Mouse (Mus musculus): ENCODE results near the gene Tanc2. TPM values are rescaled to one million over a fixed set of nuclear protein-coding genes. Genes with fewer than 3 reads are reported as not detected.

The Tanc2 gene
- polyA plus RNA-seq (2015; fragmentation: Nextera tagmentation; extraction: Ambion mirVana) = 14.5 and 15.4 TPM in 2 replicates

- under 1% methylated on average over 84 of the region's 87 CpGs for WGBS
- peak within 1 kb of the TSS; percentile 82 for H3K4me3 ChIP-seq
- no peaks in the 10 kb centered on the region for H3K36me3 ChIP-seq
- peak within 1 kb of the TSS; percentile 82 for H3K4me2 ChIP-seq
- peak; percentile 88 for ATAC-seq (ENCODE audit: extremely low read depth, insufficient number of reproducible peaks, low FRiP score, low TSS enrichment)
- H3K4me1 ChIP-seq = peaks cover 20% of the 10 kb centered on the region
- H3K27ac ChIP-seq (replicated peaks) = peak within 1 kb of the TSS; percentile 97
- peak within 1 kb of the TSS; percentile 99 for H3K9ac ChIP-seq
- no peaks in the 10 kb centered on the region for H3K27me3 ChIP-seq (replicated peaks)
- H3K9me3 ChIP-seq = peaks cover 3% of the 10 kb centered on the region; the same call in 1 of the 2 replicates
Observed at GRCm38 (mm10) chr11:105589877-105590641, at the start of gene Tanc2. Gene Tanc2 (plus strand): TSS chr11:105589986.

- no peak for ATAC-seq (ENCODE audit: extremely low read depth, insufficient number of reproducible peaks, low FRiP score, low TSS enrichment)
- Histone ChIP-seq H3K4me1 (peaks cover 19% of the 10 kb centered on the region), H3K27me3 (replicated peaks) (no peaks in the 10 kb centered on the region), H3K27ac (replicated peaks) (no peak overlapping the region), H3K36me3 (no peaks in the 10 kb centered on the region), H3K9ac (no peak overlapping the region), H3K4me3 (no peak overlapping the region), H3K9me3 (no peaks in the 10 kb centered on the region), H3K4me2 (no peak overlapping the region)
- 78% methylated on average over 8 of the region's 8 CpGs for WGBS
Observed at GRCm38 (mm10) chr11:105540781-105541180, 49.0 kb upstream of the Tanc2 start.

GRCm38 (mm10) chr11:105541366-105541765 is 48.4 kb upstream of the Tanc2 start:
- 61% methylated on average over 4 of the region's 4 CpGs for WGBS

DNA sequence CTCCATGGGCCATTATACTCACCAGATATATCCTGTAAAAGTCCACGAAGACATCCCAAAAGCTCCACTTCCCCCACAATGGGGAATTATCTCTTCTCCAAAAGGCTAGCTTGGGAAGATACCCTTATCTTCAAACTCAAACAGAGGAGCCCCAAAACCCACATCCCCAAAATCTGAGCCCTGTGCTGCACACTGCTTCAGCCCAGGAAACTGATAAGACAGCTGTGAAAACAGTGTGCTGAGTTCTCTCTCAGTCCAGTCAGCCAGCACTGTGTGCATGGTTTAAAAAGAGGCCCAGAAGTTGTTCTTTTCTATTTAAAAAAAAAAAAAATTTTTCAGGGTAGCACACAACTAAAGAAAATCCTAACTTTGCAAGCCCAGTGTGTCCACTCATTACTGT is 47.7 kb upstream of the Tanc2 start:
- H3K4me1 ChIP-seq = peaks cover 27% of the 10 kb centered on the region
- H3K36me3 ChIP-seq = no peaks in the 10 kb centered on the region
- no peaks in the 10 kb centered on the region for H3K27me3 ChIP-seq (replicated peaks)
- H3K27ac ChIP-seq (replicated peaks) = no peak overlapping the region
- ATAC-seq (ENCODE audit: extremely low read depth, insufficient number of reproducible peaks, low FRiP score, low TSS enrichment) = no peak
- H3K9me3 ChIP-seq = no peaks in the 10 kb centered on the region
- no peak overlapping the region for H3K4me3 ChIP-seq
- 19% methylated on average over 1 of the region's 1 CpGs for WGBS
- no peak overlapping the region for H3K9ac ChIP-seq
- no peak overlapping the region for H3K4me2 ChIP-seq

More at GRCm38 (mm10) chr11:105541366-105541765, 48.4 kb upstream of the Tanc2 start:
- Histone ChIP-seq H3K27ac (replicated peaks) (no peak overlapping the region; the same call in 1 of the 2 replicates), H3K27me3 (replicated peaks) (no peaks in the 10 kb centered on the region), H3K9me3 (no peaks in the 10 kb centered on the region), H3K36me3 (no peaks in the 10 kb centered on the region), H3K9ac (no peak overlapping the region), H3K4me1 (peaks cover 24% of the 10 kb centered on the region), H3K4me2 (no peak overlapping the region), H3K4me3 (no peak overlapping the region)
- ATAC-seq (ENCODE audit: extremely low read depth, insufficient number of reproducible peaks, low FRiP score, low TSS enrichment) = no peak

DNA sequence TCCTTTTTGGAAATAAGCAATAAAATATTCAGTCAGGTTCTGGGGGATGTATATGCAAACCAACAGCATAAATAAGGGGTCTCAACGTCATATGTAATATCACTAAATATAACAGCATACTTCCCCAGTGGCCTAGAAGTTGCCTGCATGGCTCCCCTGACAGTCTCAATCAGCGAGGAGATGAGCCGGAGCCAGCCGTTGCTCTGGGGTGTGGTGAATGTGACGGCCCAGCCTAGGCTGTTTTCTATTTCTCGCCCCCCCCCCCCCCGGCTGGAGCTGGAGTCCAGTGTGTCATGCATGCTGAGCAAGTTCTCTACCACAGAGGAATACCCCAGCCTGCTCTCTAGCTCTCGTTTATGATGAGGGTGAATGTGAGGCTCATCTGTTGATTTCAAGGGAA is 44.0 kb upstream of the Tanc2 start:
- Histone ChIP-seq H3K36me3 (no peaks in the 10 kb centered on the region), H3K9me3 (no peaks in the 10 kb centered on the region), H3K4me2 (peak overlapping the region; percentile 24; the same call in 1 of the 2 replicates), H3K9ac (no peak overlapping the region), H3K4me1 (peaks cover 52% of the 10 kb centered on the region), H3K27me3 (replicated peaks) (no peaks in the 10 kb centered on the region), H3K4me3 (no peak overlapping the region), H3K27ac (replicated peaks) (peak overlapping the region; percentile 44; the same call in 1 of the 2 replicates)
- WGBS = 18% methylated on average over 8 of the region's 8 CpGs
- no peak for ATAC-seq (ENCODE audit: extremely low read depth, insufficient number of reproducible peaks, low FRiP score, low TSS enrichment)

DNA sequence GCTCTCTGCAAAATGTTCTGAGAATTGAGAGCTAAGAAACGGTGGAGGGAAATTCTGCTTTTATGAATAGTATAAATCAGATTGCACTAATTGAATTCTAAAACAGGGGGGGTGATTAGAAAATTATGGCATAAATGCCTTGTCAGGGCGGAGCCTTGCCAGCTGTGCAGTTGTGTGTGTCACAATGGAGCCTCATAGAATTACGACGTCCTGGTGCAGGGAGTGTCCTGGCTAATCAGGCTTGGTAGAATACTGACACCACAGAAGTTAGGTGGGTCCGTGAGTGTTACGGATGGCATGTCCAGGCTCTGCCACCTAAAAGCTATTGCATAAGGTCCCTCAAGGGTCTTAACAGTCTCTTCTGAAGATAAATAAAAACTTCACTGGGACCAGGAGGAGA is 43.4 kb upstream of the Tanc2 start:
- no peaks in the 10 kb centered on the region for H3K27me3 ChIP-seq (replicated peaks)
- no peak overlapping the region for H3K27ac ChIP-seq (replicated peaks)
- 66% methylated on average over 6 of the region's 6 CpGs for WGBS
- no peak overlapping the region for H3K4me3 ChIP-seq
- H3K36me3 ChIP-seq = no peaks in the 10 kb centered on the region
- H3K4me2 ChIP-seq = no peak overlapping the region
- no peak for ATAC-seq (ENCODE audit: extremely low read depth, insufficient number of reproducible peaks, low FRiP score, low TSS enrichment)
- H3K9ac ChIP-seq = no peak overlapping the region
- no peaks in the 10 kb centered on the region for H3K9me3 ChIP-seq
- H3K4me1 ChIP-seq = peaks cover 52% of the 10 kb centered on the region

DNA sequence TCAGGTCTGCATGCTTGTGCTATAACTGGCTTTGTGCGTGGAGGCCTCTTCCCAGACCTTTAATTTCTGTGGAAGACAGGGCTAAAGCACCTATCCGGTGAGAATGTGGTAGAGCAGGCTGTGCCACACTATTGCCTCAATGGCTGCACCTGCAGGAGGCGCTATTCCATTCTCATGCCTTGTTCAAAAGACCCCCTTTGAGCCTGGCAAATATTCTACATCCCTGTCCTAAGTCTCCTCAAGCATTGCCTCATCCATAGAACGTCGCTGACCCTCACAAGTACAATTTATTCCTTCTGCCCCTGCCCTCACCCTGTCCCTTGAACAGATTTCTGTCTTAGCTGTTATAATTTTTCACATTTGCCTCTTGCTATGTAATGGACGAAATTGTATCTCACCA is 41.4 kb upstream of the Tanc2 start:
- Histone ChIP-seq H3K9me3 (no peaks in the 10 kb centered on the region), H3K27me3 (replicated peaks) (no peaks in the 10 kb centered on the region), H3K4me2 (no peak overlapping the region), H3K4me3 (no peak overlapping the region), H3K9ac (no peak overlapping the region), H3K27ac (replicated peaks) (no peak overlapping the region), H3K4me1 (peaks cover 48% of the 10 kb centered on the region), H3K36me3 (no peaks in the 10 kb centered on the region)
- 78% methylated on average over 6 of the region's 6 CpGs for WGBS
- ATAC-seq (ENCODE audit: extremely low read depth, insufficient number of reproducible peaks, low FRiP score, low TSS enrichment) = no peak

- ATAC-seq (ENCODE audit: extremely low read depth, insufficient number of reproducible peaks, low FRiP score, low TSS enrichment) = no peak
- WGBS = 67% methylated on average over 9 of the region's 9 CpGs
Observed at GRCm38 (mm10) chr11:105549164-105550121, 40.3 kb upstream of the Tanc2 start.

GRCm38 (mm10) chr11:105557285-105557684 is 32.5 kb upstream of the Tanc2 start:
- WGBS = 75% methylated on average over 8 of the region's 8 CpGs
- no peak for ATAC-seq (ENCODE audit: extremely low read depth, insufficient number of reproducible peaks, low FRiP score, low TSS enrichment)
- Histone ChIP-seq H3K4me3 (no peak overlapping the region), H3K27me3 (replicated peaks) (no peaks in the 10 kb centered on the region), H3K9me3 (no peaks in the 10 kb centered on the region), H3K27ac (replicated peaks) (no peak overlapping the region), H3K4me1 (peaks cover 18% of the 10 kb centered on the region), H3K36me3 (no peaks in the 10 kb centered on the region), H3K4me2 (no peak overlapping the region), H3K9ac (no peak overlapping the region)

More at GRCm38 (mm10) chr11:105549164-105550121, 40.3 kb upstream of the Tanc2 start:
- H3K4me1 ChIP-seq = peaks cover 45% of the 10 kb centered on the region
- no peaks in the 10 kb centered on the region for H3K9me3 ChIP-seq
- H3K27ac ChIP-seq (replicated peaks) = no peak overlapping the region; the same call in 1 of the 2 replicates
- no peak overlapping the region for H3K9ac ChIP-seq
- H3K4me2 ChIP-seq = no peak overlapping the region
- no peaks in the 10 kb centered on the region for H3K27me3 ChIP-seq (replicated peaks)
- no peak overlapping the region for H3K4me3 ChIP-seq
- H3K36me3 ChIP-seq = no peaks in the 10 kb centered on the region

DNA sequence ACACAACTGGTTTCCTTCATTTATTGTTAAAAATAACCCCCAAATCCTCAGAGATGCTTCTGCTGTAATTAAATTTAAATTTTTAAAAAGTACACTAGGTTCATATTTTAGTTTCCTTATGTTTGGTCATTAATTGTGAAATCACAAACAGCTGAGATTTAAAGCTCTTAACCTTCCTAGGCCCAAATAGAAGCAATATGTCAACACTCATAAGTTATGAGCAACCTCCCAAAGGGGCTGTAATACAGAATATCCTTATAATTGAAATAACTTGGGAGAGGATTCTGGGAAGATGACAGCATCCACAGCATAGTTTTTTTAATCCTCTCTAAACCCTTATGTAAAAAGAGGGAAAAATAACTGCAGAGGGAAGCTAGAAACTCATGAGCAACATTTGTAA is 31.7 kb upstream of the Tanc2 start:
- no peak overlapping the region for H3K9ac ChIP-seq
- no peaks in the 10 kb centered on the region for H3K27me3 ChIP-seq (replicated peaks)
- no peak for ATAC-seq (ENCODE audit: extremely low read depth, insufficient number of reproducible peaks, low FRiP score, low TSS enrichment)

DNA sequence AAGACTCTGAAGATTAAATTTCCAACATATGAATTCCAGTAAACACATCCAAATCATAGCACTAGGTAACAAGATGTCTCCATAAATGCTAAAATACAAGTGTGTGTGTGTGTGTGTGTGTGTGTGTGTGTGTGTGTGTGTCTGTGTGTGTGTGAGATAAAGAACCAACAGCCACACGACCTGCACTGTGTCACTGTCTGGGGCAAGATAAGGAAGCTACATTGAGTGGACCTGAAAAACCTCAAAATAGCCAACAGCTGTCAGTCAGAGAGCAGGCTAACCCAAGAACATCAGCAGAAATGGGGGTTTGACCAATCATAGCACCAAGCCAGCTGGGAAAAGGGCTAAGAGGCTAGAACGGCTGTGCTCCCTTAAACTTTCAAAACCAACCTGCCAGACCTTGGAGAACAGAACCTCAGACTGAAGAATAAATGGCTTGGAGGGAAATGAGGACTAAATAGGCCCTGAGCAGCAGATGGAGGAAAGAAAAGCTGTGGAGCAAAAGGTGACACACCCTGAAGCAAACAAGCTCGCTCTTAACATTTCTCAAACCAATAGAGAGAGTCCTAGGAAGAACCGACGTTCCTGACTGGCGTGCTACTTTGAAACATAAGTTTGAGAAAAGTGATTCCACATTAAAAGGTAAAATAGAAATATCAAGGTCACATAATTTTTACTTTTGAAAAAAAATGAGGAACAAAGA is 30.8 kb upstream of the Tanc2 start:
- Histone ChIP-seq H3K4me3 (no peak overlapping the region), H3K4me1 (peaks cover 16% of the 10 kb centered on the region), H3K9ac (no peak overlapping the region), H3K27me3 (replicated peaks) (no peaks in the 10 kb centered on the region), H3K27ac (replicated peaks) (no peak overlapping the region), H3K9me3 (no peaks in the 10 kb centered on the region), H3K4me2 (no peak overlapping the region), H3K36me3 (no peaks in the 10 kb centered on the region)
- no peak for ATAC-seq (ENCODE audit: extremely low read depth, insufficient number of reproducible peaks, low FRiP score, low TSS enrichment)
- WGBS = 51% methylated on average over 6 of the region's 6 CpGs

More for the DNA sequence above, 31.7 kb upstream of the Tanc2 start:
- H3K36me3 ChIP-seq = no peaks in the 10 kb centered on the region
- no peak overlapping the region for H3K4me2 ChIP-seq
- no peaks in the 10 kb centered on the region for H3K9me3 ChIP-seq
- H3K27ac ChIP-seq (replicated peaks) = no peak overlapping the region
- H3K4me3 ChIP-seq = no peak overlapping the region
- H3K4me1 ChIP-seq = peaks cover 16% of the 10 kb centered on the region
